Mouse (Mus musculus) testis, adult 2 months (tissue): Measurements from ENCODE around the gene Casp4.

Experiments used
- CTCF ChIP-seq: fragments of 200-500 bp; IDR thresholded peaks from 2 replicates; pipeline ENCODE4 v1.5.1; 2012; ENCODE audit warnings: low read depth, mild to moderate bottlenecking, inconsistent platforms, low read length, moderate library complexity; ENCODE audit not compliant: control insufficient read depth, insufficient read depth, insufficient replicate concordance
- POLR2A ChIP-seq: fragments of 200-500 bp; IDR thresholded peaks from 2 replicates; pipeline ENCODE4 v1.6.1; 2012; ENCODE audit warnings: low read depth, mild to moderate bottlenecking, inconsistent platforms, low read length, moderate library complexity; ENCODE audit not compliant: control insufficient read depth

- TF ChIP-seq CTCF = no peak
- TF ChIP-seq POLR2A = no peak
Observed at GRCm38 (mm10) chr9:5271334-5271845, 37.2 kb upstream of the Casp4 start.
